Mouse (Mus musculus): ENCODE results near the gene Rptor.

DNA sequence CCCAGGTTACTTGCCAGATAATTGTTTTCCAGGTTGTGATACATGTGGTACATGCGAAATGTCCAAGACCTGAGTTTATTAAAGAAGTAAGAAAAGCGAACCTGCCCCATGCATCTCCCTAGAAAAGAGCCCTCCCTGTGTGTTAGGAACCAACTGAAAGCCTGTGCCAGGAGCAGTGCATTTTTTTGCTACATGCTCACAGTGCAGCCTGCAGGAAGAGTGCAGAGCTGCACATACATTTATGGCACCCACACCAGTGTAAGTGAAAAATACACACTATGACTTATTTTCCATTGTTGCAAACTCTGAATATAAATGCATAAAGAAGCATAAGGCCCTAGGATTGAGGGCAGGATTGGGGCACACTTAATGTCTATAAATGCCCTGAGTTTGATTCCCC lies 178.5 kb downstream of the Rptor start:
- TF ChIP-seq CTCF (IDR thresholded peaks at IDR 0.05; ENCODE audit: low read depth) (peak; percentile 26), EP300 (IDR thresholded peaks at IDR 0.05; ENCODE audit: low read depth) (no peak)

Measured in liver, postnatal 0 days (tissue).